Mouse (Mus musculus): Measurements from ENCODE around the gene 2010109A12Rik.

DNA sequence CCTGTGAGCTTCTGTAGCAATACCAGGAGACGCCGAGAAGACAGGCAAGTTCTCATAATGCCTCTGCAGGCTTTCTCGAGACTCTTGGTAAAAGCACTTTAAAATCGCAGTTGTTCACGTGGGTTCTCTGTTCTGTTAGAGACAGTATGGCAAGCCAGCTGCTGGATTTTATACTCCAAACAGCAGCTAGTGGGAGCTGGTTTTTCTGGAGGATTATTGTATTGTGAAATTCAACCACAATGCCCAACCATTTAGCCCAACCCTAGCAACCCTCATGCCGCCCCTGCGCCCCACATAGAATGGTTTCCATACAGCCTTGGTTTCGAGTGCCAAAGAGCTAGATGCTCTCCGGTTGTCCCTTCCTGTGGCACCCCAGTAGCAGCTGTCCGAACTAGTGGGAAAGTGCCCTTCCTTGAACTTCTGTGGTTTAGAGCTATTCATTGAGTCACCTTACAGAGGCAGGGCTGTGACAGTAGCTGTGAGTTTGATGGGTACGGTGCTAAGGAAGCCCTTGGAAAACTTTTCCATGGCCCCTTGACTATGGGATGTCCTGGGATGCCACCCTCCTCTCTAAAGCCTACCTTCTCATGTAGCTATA is 38.3 kb upstream of the 2010109A12Rik start:
- TF ChIP-seq TAL1 (IDR thresholded peaks at IDR 0.05; ENCODE audit: low read length) = no peak
- no peak for TF ChIP-seq GATA1 (IDR thresholded peaks at IDR 0.05; ENCODE audit: low read length)
